In genomic region chr17:56169830-56170229, GRCm38 (mm10) we compare ENCODE assay signal across 10 mouse cellular contexts. TPM values are rescaled to one million over a fixed set of nuclear protein-coding genes. Genes with fewer than 3 reads are reported as not detected.
DNase-seq lines count a peak whose midpoint lies in the region; ATAC-seq and TF ChIP-seq lines count a peak whose summit lies in the region.
"Had no signal": no experiment of that assay in that cellular context is flagged by ENCODE, and none has a peak within 500 bp of the region (broad histone marks: within the 10 kb centered on the region; RNA-seq: fewer than 3 reads in every experiment).

No protein-coding gene starts in this region.

- peak overlapping the region; percentile 19; the same call in 1 of the 2 replicates for H3K27ac ChIP-seq in lung, embryonic 14.5 days (ENCODE audit: low read depth)
- H3K27ac ChIP-seq in heart, adult 2 months = peak overlapping the region; percentile 73
- 0 out of 2 replicates have a peak overlapping the region, but pooled peaks have one; percentile 1 for H3K27ac ChIP-seq in liver, embryonic 12.5 days

- 0 out of 2 replicates have a peak, but pooled peaks cover under 1% of the 10 kb centered on the region for H3K36me3 ChIP-seq in lung, embryonic 14.5 days (ENCODE audit: insufficient read depth)
- no peaks in the 10 kb centered on the region for H3K36me3 ChIP-seq in heart, adult 2 months (ENCODE audit: control insufficient read depth, insufficient read depth, low read length)
- H3K36me3 ChIP-seq in liver, embryonic 12.5 days = no peaks in the 10 kb centered on the region; the same call in 1 of the 2 replicates

- intact Hi-C loops in heart, adult 2 months (cut with DNase I) = no loop called here
- intact Hi-C loops in gastrocnemius, postnatal 36 days (cut with DNase I) = no loop called here

- peak; percentile 62 for DNase-seq in lung, embryonic 14.5 days
- no peak for DNase-seq in lung, adult 2 months
- peak; percentile 43 to 59 for DNase-seq in heart, adult 2 months
- DNase-seq in induced T-regulatory cell, adult 2 months (ENCODE audit: low read depth) = peak; percentile 53
- DNase-seq in layer of hippocampus, adult 9-10 months (ENCODE audit: low spot score) = no peak
- DNase-seq in thymus, adult 18-20 months = no peak
- no peak for DNase-seq in gastrocnemius, postnatal 36 days
- DNase-seq: thymus, postnatal 36 days had no signal

- H3K79me2 ChIP-seq in heart, adult 2 months (replicated peaks; ENCODE audit: control insufficient read depth, insufficient read depth, low read length) = 0 out of 2 replicates have a peak, but pooled peaks cover under 1% of the 10 kb centered on the region

- H3K9ac ChIP-seq in lung, embryonic 14.5 days = no peak overlapping the region
- no peak overlapping the region for H3K9ac ChIP-seq in heart, adult 2 months (ENCODE audit: low read depth, low read length)
- no peak overlapping the region for H3K9ac ChIP-seq in liver, embryonic 12.5 days

- WGBS in lung, embryonic 14.5 days = 61% methylated on average over 6 of the region's 6 CpGs
- WGBS in lung, adult 2 months = 48% methylated on average over 6 of the region's 6 CpGs
- 37% methylated on average over 6 of the region's 6 CpGs for WGBS in heart, adult 2 months
- 36% methylated on average over 6 of the region's 6 CpGs for WGBS in liver, embryonic 12.5 days (ENCODE audit: insufficient replicate concordance)

- peak; percentile 33; the same call in 1 of the 2 replicates for ATAC-seq in lung, embryonic 14.5 days (ENCODE audit: insufficient read depth)
- peak; percentile 25; the same call in 1 of the 2 replicates for ATAC-seq in liver, embryonic 12.5 days

- no peaks in the 10 kb centered on the region for H3K9me3 ChIP-seq in lung, embryonic 14.5 days (ENCODE audit: low read depth, low read length)
- no peaks in the 10 kb centered on the region for H3K9me3 ChIP-seq in liver, embryonic 12.5 days (replicated peaks)

- H3K4me3 ChIP-seq in lung, embryonic 14.5 days (ENCODE audit: low read depth, low read length) = no peak overlapping the region
- H3K4me3 ChIP-seq in lung, adult 2 months (replicated peaks; ENCODE audit: extremely low read depth, low read depth, low read length) = no peak overlapping the region
- no peak overlapping the region for H3K4me3 ChIP-seq in heart, adult 2 months
- H3K4me3 ChIP-seq in liver, embryonic 12.5 days = no peak overlapping the region

- no peak overlapping the region for H3K4me2 ChIP-seq in lung, embryonic 14.5 days
- no peak overlapping the region for H3K4me2 ChIP-seq in liver, embryonic 12.5 days

- TF ChIP-seq POLR2A in lung, adult 2 months (IDR thresholded peaks at IDR 0.05; ENCODE audit: borderline replicate concordance, extremely low read depth, low read depth, low read length) = no peak
- no peak for TF ChIP-seq POLR2A in heart, adult 2 months (IDR thresholded peaks at IDR 0.05; ENCODE audit: insufficient read depth, low read depth, low read length)

- TF ChIP-seq CTCF in lung, embryonic 14.5 days (IDR thresholded peaks at IDR 0.05; ENCODE audit: low read depth) = no peak
- TF ChIP-seq CTCF in lung, adult 2 months (IDR thresholded peaks at IDR 0.05; ENCODE audit: insufficient read depth, low read length) = no peak
- no peak for TF ChIP-seq CTCF in heart, adult 2 months (IDR thresholded peaks at IDR 0.05)

- no peaks in the 10 kb centered on the region for H3K27me3 ChIP-seq in lung, embryonic 14.5 days (ENCODE audit: insufficient read depth, low read length)
- H3K27me3 ChIP-seq in heart, adult 2 months (ENCODE audit: control insufficient read depth, insufficient read depth, low read length) = no peaks in the 10 kb centered on the region
- no peaks in the 10 kb centered on the region; the same call in 1 of the 2 replicates for H3K27me3 ChIP-seq in liver, embryonic 12.5 days (replicated peaks)

- no peak for TF ChIP-seq EP300 in heart, adult 2 months (IDR thresholded peaks at IDR 0.05; ENCODE audit: insufficient read depth, low read depth, low read length)

- H3K4me1 ChIP-seq in lung, embryonic 14.5 days (ENCODE audit: insufficient read depth) = no peaks in the 10 kb centered on the region
- no peaks in the 10 kb centered on the region for H3K4me1 ChIP-seq in lung, adult 2 months (ENCODE audit: control insufficient read depth, insufficient read depth, low read length)
- peaks cover 4% of the 10 kb centered on the region for H3K4me1 ChIP-seq in heart, adult 2 months (ENCODE audit: control insufficient read depth, insufficient read depth, low read length)
- 0 out of 2 replicates have a peak, but pooled peaks cover 7% of the 10 kb centered on the region for H3K4me1 ChIP-seq in liver, embryonic 12.5 days

RNA-seq across cellular contexts. Expression of gene Tnfaip8l1, which starts 7.6 kb away (rescaled TPM):
- polyA plus RNA-seq in lung, embryonic 14.5 days (2014; fragmentation: Nextera tagmentation; extraction: Ambion mirVana) = 14.5 and 16.2 TPM in 2 replicates
- 3.5 and 3.6 TPM in 2 replicates for polyA plus RNA-seq in lung, adult 2 months (2012; rRNA removed)
- total RNA-seq in heart, adult 2 months (2021) = 1 to 10 TPM; 1.1 to 1.7 TPM
- polyA plus RNA-seq in heart, adult 2 months (2012; rRNA removed) = 3.6 and 4.5 TPM in 2 replicates
- polyA plus RNA-seq in liver, embryonic 12.5 days (2016; fragmentation: Nextera tagmentation; extraction: Ambion mirVana) = 3.7 TPM in 2 replicates
- total RNA-seq in gastrocnemius, postnatal 36 days (2021) = under 1 TPM; 0.41 to 0.64 TPM

RNA-seq across cellular contexts. Expression of gene Mydgf, which starts 13.9 kb away (rescaled TPM):
- polyA plus RNA-seq in lung, embryonic 14.5 days (2014; fragmentation: Nextera tagmentation; extraction: Ambion mirVana) = 93.0 and 95.3 TPM in 2 replicates
- polyA plus RNA-seq in lung, adult 2 months (2012; rRNA removed) = 42.4 and 48.7 TPM in 2 replicates
- 10 to 100 TPM; 25.4 to 28.3 TPM for total RNA-seq in heart, adult 2 months (2021)
- 26.0 and 29.1 TPM in 2 replicates for polyA plus RNA-seq in heart, adult 2 months (2012; rRNA removed)
- 66.2 and 71.0 TPM in 2 replicates for polyA plus RNA-seq in liver, embryonic 12.5 days (2016; fragmentation: Nextera tagmentation; extraction: Ambion mirVana)
- 10 to 100 TPM; 16.9 to 17.6 TPM for total RNA-seq in gastrocnemius, postnatal 36 days (2021)

RNA-seq across cellular contexts. Expression of gene Sema6b, which starts 29.7 kb away (rescaled TPM):
- 1.7 and 1.8 TPM in 2 replicates for polyA plus RNA-seq in lung, embryonic 14.5 days (2014; fragmentation: Nextera tagmentation; extraction: Ambion mirVana)
- 12.5 and 21.2 TPM in 2 replicates for polyA plus RNA-seq in lung, adult 2 months (2012; rRNA removed)
- total RNA-seq in heart, adult 2 months (2021) = 10 to 100 TPM in 1 of 2 experiments, 1 to 10 TPM in 1; 8.9 to 12.6 TPM
- polyA plus RNA-seq in heart, adult 2 months (2012; rRNA removed) = 5.3 and 8.6 TPM in 2 replicates
- 1.5 and 1.7 TPM in 2 replicates for polyA plus RNA-seq in liver, embryonic 12.5 days (2016; fragmentation: Nextera tagmentation; extraction: Ambion mirVana)
- total RNA-seq in gastrocnemius, postnatal 36 days (2021) = 1 to 10 TPM; 2.8 to 2.9 TPM

RNA-seq across cellular contexts. Expression of gene Lrg1, which starts 48.0 kb away (rescaled TPM):
- 0.17 TPM in 1 of 2 replicates, not detected in the other for polyA plus RNA-seq in lung, embryonic 14.5 days (2014; fragmentation: Nextera tagmentation; extraction: Ambion mirVana)
- polyA plus RNA-seq in lung, adult 2 months (2012; rRNA removed) = 174 and 240 TPM in 2 replicates
- total RNA-seq in heart, adult 2 months (2021) = 10 to 100 TPM; 57.0 to 74.6 TPM
- 38.2 and 77.7 TPM in 2 replicates for polyA plus RNA-seq in heart, adult 2 months (2012; rRNA removed)
- polyA plus RNA-seq in liver, embryonic 12.5 days (2016; fragmentation: Nextera tagmentation; extraction: Ambion mirVana) = 0.27 and 0.48 TPM in 2 replicates
- 10 to 100 TPM; 14.9 to 15.7 TPM for total RNA-seq in gastrocnemius, postnatal 36 days (2021)
- polyA plus RNA-seq: neural tube, embryonic 11.5 days had no signal

RNA-seq across cellular contexts. Expression of gene Dpp9, which starts 48.9 kb away (rescaled TPM):
- 37.9 and 41.3 TPM in 2 replicates for polyA plus RNA-seq in lung, embryonic 14.5 days (2014; fragmentation: Nextera tagmentation; extraction: Ambion mirVana)
- polyA plus RNA-seq in lung, adult 2 months (2012; rRNA removed) = 65.8 and 71.9 TPM in 2 replicates
- total RNA-seq in heart, adult 2 months (2021) = 10 to 100 TPM; 40.4 to 41.4 TPM
- 38.6 and 43.4 TPM in 2 replicates for polyA plus RNA-seq in heart, adult 2 months (2012; rRNA removed)
- 27.1 and 28.5 TPM in 2 replicates for polyA plus RNA-seq in liver, embryonic 12.5 days (2016; fragmentation: Nextera tagmentation; extraction: Ambion mirVana)
- 10 to 100 TPM; 31.6 to 32.2 TPM for total RNA-seq in gastrocnemius, postnatal 36 days (2021)

Comparison
In these comparisons a context has a peak if more than half of its experiments do, and no peak if none do; other contexts are left out.
1. DNase-seq: peak in lung, embryonic 14.5 days (single experiment), heart, adult 2 months (2 of 2) and induced T-regulatory cell, adult 2 months (single experiment); none in lung, adult 2 months (single experiment), layer of hippocampus, adult 9-10 months (single experiment), thymus, adult 18-20 months (0 of 2) and gastrocnemius, postnatal 36 days (0 of 2).
2. H3K27ac ChIP-seq: peak in every context shown above with its lines; median percentile 73 in heart, adult 2 months; 19 in lung, embryonic 14.5 days; 1 in liver, embryonic 12.5 days.